Comparison of ENCODE assay signal across 23 mouse cellular contexts in genomic region chr6:39797076-39797475, GRCm38 (mm10).
"Had no signal": no experiment of that assay in that cellular context is flagged by ENCODE, and none has a peak within 500 bp of the region (broad histone marks: within the 10 kb centered on the region; RNA-seq: fewer than 3 reads in every experiment).

No protein-coding gene starts in this region.

- DNase-seq: forebrain, postnatal 0 days; gastrocnemius, postnatal 14 days; gastrocnemius, postnatal 36 days; heart, adult 18-20 months; heart, postnatal 14 days; heart, postnatal 36 days; kidney, adult 11 months; kidney, adult 9 months; kidney, postnatal 14 days; kidney, postnatal 36 days; liver; liver, embryonic 13.5 days; liver, postnatal 0 days had no signal

- H3K27me3 ChIP-seq: heart, embryonic 13.5 days; heart, embryonic 15.5 days; hindbrain, embryonic 13.5 days; hindbrain, embryonic 15.5 days; kidney, embryonic 15.5 days; limb, embryonic 12.5 days; liver, embryonic 13.5 days; liver, embryonic 15.5 days had no signal

- H3K4me1 ChIP-seq: heart, embryonic 13.5 days; heart, embryonic 15.5 days; hindbrain, embryonic 13.5 days; hindbrain, embryonic 15.5 days; kidney, embryonic 15.5 days; limb, embryonic 10.5 days; limb, embryonic 12.5 days; liver, embryonic 13.5 days; liver, embryonic 15.5 days had no signal

- H3K4me3 ChIP-seq: heart, embryonic 13.5 days; heart, embryonic 15.5 days; hindbrain, embryonic 13.5 days; hindbrain, embryonic 15.5 days; kidney, embryonic 15.5 days; limb, embryonic 10.5 days; limb, embryonic 12.5 days; liver, embryonic 13.5 days; liver, embryonic 15.5 days had no signal

- H3K27ac ChIP-seq: heart, embryonic 13.5 days; heart, embryonic 15.5 days; hindbrain, embryonic 13.5 days; hindbrain, embryonic 15.5 days; hindbrain, postnatal 0 days; kidney, embryonic 15.5 days; kidney, postnatal 0 days; limb, embryonic 10.5 days; limb, embryonic 12.5 days; liver, embryonic 13.5 days; liver, embryonic 15.5 days had no signal

- H3K9me3 ChIP-seq: heart, embryonic 15.5 days; hindbrain, embryonic 13.5 days; hindbrain, embryonic 15.5 days; limb, embryonic 10.5 days; liver, embryonic 13.5 days; liver, embryonic 15.5 days had no signal
